Mouse (Mus musculus) forebrain, embryonic 10.5 days (tissue): ENCODE results near the gene Ndufb8. TPM values are rescaled to one million over a fixed set of nuclear protein-coding genes. Genes with fewer than 3 reads are reported as not detected.
A peak's percentile ranks its signal among the peaks of the same experiment; 100 is the strongest.

ENCODE experiments used
- DNase-seq: peaks from one replicate; pipeline ENCODE4 v3.0.0-alpha.2; 2017; ENCODE audit warnings: low spot score; ENCODE audit errors: extremely low spot score
- H3K27ac ChIP-seq: fragments of 300-500 bp; sonication (generic); 2 replicates; pipeline ENCODE4 v1.5.1; 2016; ENCODE audit warnings: mild to moderate bottlenecking
- H3K27me3 ChIP-seq: fragments of 300-500 bp; sonication (generic); 2 replicates; pipeline ENCODE4 v1.6.1; 2016; ENCODE audit warnings: mild to moderate bottlenecking; ENCODE audit not compliant: poor library complexity, severe bottlenecking
- H3K36me3 ChIP-seq: fragments of 300-500 bp; sonication (generic); replicated peaks from 2 replicates; pipeline ENCODE4 v1.6.1; 2016; ENCODE audit warnings: mild to moderate bottlenecking, moderate library complexity
- H3K4me1 ChIP-seq: fragments of 300-500 bp; sonication (generic); 2 replicates; pipeline ENCODE4 v1.6.1; 2016
- H3K4me3 ChIP-seq: fragments of 300-500 bp; sonication (generic); 2 replicates; pipeline ENCODE4 v1.5.1; 2016; ENCODE audit warnings: mild to moderate bottlenecking, moderate library complexity
- H3K9me3 ChIP-seq: fragments of 300-500 bp; sonication (generic); 2 replicates; pipeline ENCODE4 v1.6.1; 2016; ENCODE audit warnings: mild to moderate bottlenecking, moderate library complexity
- WGBS: fragments of 180-500 bp; shearing (Covaris S2); methylation state at CpG from one replicate; pipeline ENCODE4 v1.1.7; 2016; 5-methylcytosine and 5-hydroxymethylcytosine counted together
- polyA plus RNA-seq: library from polyadenylated mRNA; unstranded; fragments of >200 nt; fragmentation: Nextera tagmentation; extraction: Ambion mirVana; gene quantifications from 2 replicates; pipeline ENCODE4 v1.2.1, GENCODE M21; 2016

The Ndufb8 gene
- polyA plus RNA-seq, result 595 and 612 TPM in 2 replicates

- H3K27ac ChIP-seq, result peak within 1 kb of the TSS; percentile 95
- under 1% methylated on average over 50 of the region's 50 CpGs for WGBS
These were observed at the start of gene Ndufb8 for GRCm38 (mm10) chr19:44554861-44555590. TSS of gene Ndufb8 (minus strand) at chr19:44555440.

DNA sequence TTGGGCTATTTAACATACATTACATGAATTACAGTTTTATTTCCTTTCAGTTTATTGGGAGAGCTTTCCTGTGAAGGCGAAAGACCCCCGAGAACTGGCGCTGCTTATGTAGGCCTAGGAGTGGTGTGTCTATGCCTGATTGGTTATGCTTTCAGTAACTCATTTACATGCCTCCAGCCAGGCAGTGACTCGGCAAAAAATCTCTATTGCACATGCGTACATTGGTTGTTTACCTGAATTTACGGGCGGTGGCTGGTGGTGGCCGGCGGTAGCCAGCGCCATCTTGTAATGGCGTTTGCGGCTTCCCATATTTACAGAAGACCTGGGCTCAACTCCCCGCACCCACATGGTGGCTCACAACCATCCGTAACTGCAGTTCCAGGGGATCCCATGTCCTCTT lies 38.9 kb upstream of the Ndufb8 start:
- Histone ChIP-seq H3K27ac (no peak overlapping the region), H3K27me3 (peaks cover 32% of the 10 kb centered on the region), H3K9me3 (no peaks in the 10 kb centered on the region), H3K36me3 (no peaks in the 10 kb centered on the region), H3K4me1 (no peaks in the 10 kb centered on the region), H3K4me3 (no peak overlapping the region)
- DNase-seq, result no peak
- 95% methylated on average over 14 of the region's 14 CpGs for WGBS

More at GRCm38 (mm10) chr19:44554861-44555590, at the start of gene Ndufb8:
- H3K9me3 ChIP-seq, result no peaks in the 10 kb centered on the region
- peaks cover 16% of the 10 kb centered on the region for H3K4me1 ChIP-seq
- H3K27me3 ChIP-seq, result peaks cover 13% of the 10 kb centered on the region
- DNase-seq, result peak; percentile 97
- peaks cover 36% of the 10 kb centered on the region for H3K36me3 ChIP-seq
- peak within 1 kb of the TSS; percentile 94 for H3K4me3 ChIP-seq

- H3K27me3 ChIP-seq, result peaks cover 37% of the 10 kb centered on the region
- DNase-seq, result no peak
- H3K36me3 ChIP-seq, result no peaks in the 10 kb centered on the region
- H3K27ac ChIP-seq, result no peak overlapping the region
- H3K9me3 ChIP-seq, result no peaks in the 10 kb centered on the region
- peaks cover 11% of the 10 kb centered on the region for H3K4me1 ChIP-seq
- H3K4me3 ChIP-seq, result no peak overlapping the region
- WGBS, result 82% methylated on average over 6 of the region's 6 CpGs
These were observed 36.4 kb upstream of the Ndufb8 start for GRCm38 (mm10) chr19:44591638-44592037.

GRCm38 (mm10) chr19:44590992-44591391 lies 35.8 kb upstream of the Ndufb8 start:
- H3K9me3 ChIP-seq, result no peaks in the 10 kb centered on the region
- H3K4me1 ChIP-seq, result peaks cover 11% of the 10 kb centered on the region
- WGBS, result 91% methylated on average over 18 of the region's 18 CpGs
- no peak overlapping the region for H3K4me3 ChIP-seq
- no peak for DNase-seq
- peaks cover 41% of the 10 kb centered on the region for H3K27me3 ChIP-seq
- no peaks in the 10 kb centered on the region for H3K36me3 ChIP-seq
- H3K27ac ChIP-seq, result no peak overlapping the region

DNA sequence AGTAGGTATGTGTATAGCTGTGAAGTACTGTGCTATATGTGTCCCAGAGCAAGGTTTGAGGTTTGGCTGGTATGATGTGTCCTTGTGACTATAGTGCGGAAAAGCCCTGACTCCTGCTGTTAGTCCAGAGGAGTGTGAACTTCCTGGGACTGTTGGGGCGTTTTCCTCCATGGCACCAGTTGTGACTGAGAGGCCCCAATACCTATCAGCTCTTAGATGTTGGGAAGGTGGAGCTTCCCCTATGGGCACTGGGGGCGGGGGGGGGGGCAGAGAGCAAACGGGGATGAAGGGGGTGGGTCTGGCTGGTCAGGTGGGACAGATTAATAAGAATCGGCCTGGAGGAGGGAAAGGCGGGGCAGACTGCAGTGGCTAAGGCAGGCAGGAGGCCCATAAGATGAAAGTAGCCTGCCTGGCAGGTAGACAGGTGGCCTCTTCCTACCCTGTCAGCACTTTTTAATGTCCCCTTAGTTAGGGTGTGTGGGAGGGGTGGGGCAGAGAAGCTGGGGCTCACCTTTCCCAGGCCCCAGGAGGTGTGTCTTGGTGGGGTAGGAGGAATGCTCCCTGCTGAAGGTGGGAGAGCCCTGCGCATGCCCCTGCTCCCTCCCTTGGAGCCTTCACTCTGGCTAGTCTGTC lies 34.5 kb upstream of the Ndufb8 start:
- Histone ChIP-seq H3K4me3 (no peak overlapping the region), H3K27ac (no peak overlapping the region), H3K4me1 (peaks cover 11% of the 10 kb centered on the region), H3K9me3 (no peaks in the 10 kb centered on the region), H3K36me3 (no peaks in the 10 kb centered on the region), H3K27me3 (peaks cover 54% of the 10 kb centered on the region)
- 58% methylated on average over 7 of the region's 7 CpGs for WGBS
- no peak for DNase-seq

GRCm38 (mm10) chr19:44588036-44588435 lies 32.8 kb upstream of the Ndufb8 start:
- Histone ChIP-seq H3K4me3 (no peak overlapping the region), H3K36me3 (no peaks in the 10 kb centered on the region), H3K9me3 (no peaks in the 10 kb centered on the region), H3K4me1 (peaks cover 11% of the 10 kb centered on the region), H3K27me3 (peaks cover 71% of the 10 kb centered on the region), H3K27ac (no peak overlapping the region)
- no peak for DNase-seq
- 50% methylated on average over 4 of the region's 4 CpGs for WGBS

GRCm38 (mm10) chr19:44582638-44583309 lies 27.5 kb upstream of the Ndufb8 start:
- H3K36me3 ChIP-seq, result no peaks in the 10 kb centered on the region
- 35% methylated on average over 9 of the region's 9 CpGs for WGBS
- H3K27ac ChIP-seq, result no peak overlapping the region
- H3K4me3 ChIP-seq, result no peak overlapping the region
- no peaks in the 10 kb centered on the region for H3K9me3 ChIP-seq
- H3K27me3 ChIP-seq, result peaks cover 54% of the 10 kb centered on the region
- DNase-seq, result peak; percentile 90
- peaks cover 9% of the 10 kb centered on the region for H3K4me1 ChIP-seq

DNA sequence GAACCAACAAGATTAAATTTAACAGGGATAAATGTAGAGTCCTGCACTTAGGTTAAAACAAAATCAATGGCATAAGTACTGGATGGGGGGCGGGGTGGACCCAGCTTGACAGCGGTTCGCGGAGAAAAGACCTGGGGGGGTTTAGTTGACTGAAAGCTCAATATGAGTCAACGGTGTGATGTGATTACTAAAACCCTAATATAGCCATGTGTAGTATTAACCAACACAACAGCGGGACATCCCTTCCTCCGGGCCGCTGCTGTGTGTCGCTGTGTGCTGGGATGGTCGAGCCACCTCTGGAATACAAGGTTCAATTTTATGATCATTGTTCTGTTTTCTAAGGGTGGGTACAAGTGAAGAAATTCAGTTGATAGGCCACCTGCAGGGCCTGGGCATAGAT lies 26.9 kb upstream of the Ndufb8 start:
- H3K27ac ChIP-seq, result no peak overlapping the region

DNA sequence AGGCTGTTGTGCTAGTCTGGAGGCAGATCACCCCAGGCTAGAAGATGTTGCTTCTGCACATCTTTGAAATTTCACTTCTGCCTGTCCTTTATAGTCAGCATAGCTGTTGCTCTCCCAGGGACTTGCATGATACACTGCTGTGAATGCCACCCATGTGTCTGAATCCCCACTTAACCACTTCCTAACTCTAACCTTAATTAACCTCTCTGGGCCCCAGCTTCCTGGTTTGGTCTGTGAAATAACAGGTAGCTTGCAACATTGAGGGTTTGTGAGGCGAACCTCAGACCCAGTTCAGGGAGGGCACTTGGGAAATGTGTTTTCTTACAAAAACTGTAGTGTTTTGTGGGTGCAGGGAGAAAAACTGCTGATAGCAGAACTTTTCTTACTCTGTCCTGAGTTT lies 22.8 kb upstream of the Ndufb8 start:
- 68% methylated on average over 1 of the region's 1 CpGs for WGBS
- no peaks in the 10 kb centered on the region for H3K9me3 ChIP-seq
- no peak for DNase-seq
- no peaks in the 10 kb centered on the region for H3K4me1 ChIP-seq
- H3K27ac ChIP-seq, result no peak overlapping the region
- H3K36me3 ChIP-seq, result peaks cover 35% of the 10 kb centered on the region
- H3K27me3 ChIP-seq, result peaks cover 7% of the 10 kb centered on the region; the same call in 1 of the 2 replicates
- no peak overlapping the region for H3K4me3 ChIP-seq

More for the DNA sequence above, 26.9 kb upstream of the Ndufb8 start:
- DNase-seq, result no peak
- H3K27me3 ChIP-seq, result peaks cover 47% of the 10 kb centered on the region
- H3K36me3 ChIP-seq, result no peaks in the 10 kb centered on the region
- H3K4me1 ChIP-seq, result peaks cover 2% of the 10 kb centered on the region
- no peak overlapping the region for H3K4me3 ChIP-seq
- no peaks in the 10 kb centered on the region for H3K9me3 ChIP-seq
- 86% methylated on average over 10 of the region's 10 CpGs for WGBS

DNA sequence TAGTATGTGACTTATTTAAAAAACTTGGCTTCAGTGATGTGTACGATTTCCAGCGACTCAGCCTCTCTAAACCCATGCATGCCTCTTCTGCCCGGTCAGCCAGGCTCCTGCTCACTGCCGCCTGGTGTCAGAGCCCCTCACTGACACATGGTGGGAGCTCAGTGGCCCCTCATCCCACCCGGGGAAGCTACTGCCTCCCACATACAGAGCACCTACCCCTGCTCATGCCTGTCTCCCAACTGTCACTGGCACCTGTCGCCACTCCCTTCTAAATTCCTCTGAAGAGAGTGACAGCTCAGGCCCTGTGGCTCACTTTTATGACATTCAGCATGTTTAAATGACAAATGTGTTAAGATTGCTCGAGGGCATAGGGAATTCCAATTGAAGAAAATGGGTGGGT lies 21.0 kb upstream of the Ndufb8 start:
- DNase-seq, result no peak
- Histone ChIP-seq H3K4me3 (no peak overlapping the region), H3K27me3 (no peaks in the 10 kb centered on the region), H3K27ac (no peak overlapping the region), H3K36me3 (peaks cover 53% of the 10 kb centered on the region), H3K4me1 (no peaks in the 10 kb centered on the region), H3K9me3 (no peaks in the 10 kb centered on the region)
- 86% methylated on average over 7 of the region's 7 CpGs for WGBS

- Histone ChIP-seq H3K27ac (no peak overlapping the region), H3K27me3 (no peaks in the 10 kb centered on the region), H3K4me3 (no peak overlapping the region), H3K4me1 (peaks cover 16% of the 10 kb centered on the region), H3K36me3 (peaks cover 89% of the 10 kb centered on the region), H3K9me3 (no peaks in the 10 kb centered on the region)
- WGBS, result 91% methylated on average over 3 of the region's 3 CpGs
- DNase-seq, result no peak
These were observed 12.5 kb upstream of the Ndufb8 start for GRCm38 (mm10) chr19:44567763-44568162.

- peak overlapping the region; percentile 77 for H3K4me3 ChIP-seq
- H3K27ac ChIP-seq, result no peak overlapping the region
- no peak for DNase-seq
- no peaks in the 10 kb centered on the region for H3K9me3 ChIP-seq
- H3K27me3 ChIP-seq, result peaks cover 7% of the 10 kb centered on the region; the same call in 1 of the 2 replicates
- peaks cover 52% of the 10 kb centered on the region for H3K36me3 ChIP-seq
- WGBS, result 94% methylated on average over 14 of the region's 14 CpGs
- peaks cover 16% of the 10 kb centered on the region for H3K4me1 ChIP-seq
These were observed 8.8 kb upstream of the Ndufb8 start for GRCm38 (mm10) chr19:44564006-44564405.
